14 mouse cellular contexts compared by ENCODE assay signal in genomic region chr7:30456487-30456886, GRCm38 (mm10). TPM values are rescaled to one million over a fixed set of nuclear protein-coding genes. Genes with fewer than 3 reads are reported as not detected.
DNase-seq lines count a peak whose midpoint lies in the region; ATAC-seq and TF ChIP-seq lines count a peak whose summit lies in the region.
"Had no signal": no experiment of that assay in that cellular context is flagged by ENCODE, and none has a peak within 500 bp of the region (broad histone marks: within the 10 kb centered on the region; RNA-seq: fewer than 3 reads in every experiment).

No protein-coding gene starts in this region.

- H3K36me3 ChIP-seq in forebrain, embryonic 14.5 days (ENCODE audit: control insufficient read depth, insufficient read depth, low read length): no peaks in the 10 kb centered on the region
- H3K36me3 ChIP-seq in limb, embryonic 15.5 days: no peaks in the 10 kb centered on the region
- no peaks in the 10 kb centered on the region for H3K36me3 ChIP-seq in stomach, embryonic 16.5 days (ENCODE audit: control insufficient read depth, insufficient read depth, low read length)

- no peak for DNase-seq in left cerebral cortex, adult 2 months (ENCODE audit: extremely low spot score in 1 of 2, low spot score in 2 of 2)
- no peak for DNase-seq in left cerebral cortex, postnatal 25 days (ENCODE audit: low spot score in 2 of 2)
- DNase-seq in forebrain, embryonic 14.5 days (ENCODE audit: low spot score): no peak
- DNase-seq in ovary, postnatal 10 days (ENCODE audit: low spot score): no peak
- DNase-seq: cerebellum, postnatal 14 days; kidney, adult 8-10 months; spleen, adult 18-20 months; thymus, postnatal 36 days had no signal

- H3K4me3 ChIP-seq in left cerebral cortex, adult 2 months: peak overlapping the region; percentile 45
- peak overlapping the region; percentile 15; the same call in 1 of the 2 replicates for H3K4me3 ChIP-seq in forebrain, embryonic 14.5 days (ENCODE audit: low read depth, low read length)
- no peak overlapping the region for H3K4me3 ChIP-seq in limb, embryonic 15.5 days
- H3K4me3 ChIP-seq in stomach, embryonic 16.5 days (replicated peaks; ENCODE audit: low read length): peak overlapping the region; percentile 28; the same call in 1 of the 2 replicates

- H3K9me3 ChIP-seq in forebrain, embryonic 14.5 days (replicated peaks; ENCODE audit: control insufficient read depth, low read length): no peaks in the 10 kb centered on the region
- no peaks in the 10 kb centered on the region for H3K9me3 ChIP-seq in limb, embryonic 15.5 days
- no peaks in the 10 kb centered on the region for H3K9me3 ChIP-seq in stomach, embryonic 16.5 days (replicated peaks; ENCODE audit: control insufficient read depth, low read length)

- peaks cover 5% of the 10 kb centered on the region for H3K4me1 ChIP-seq in forebrain, embryonic 14.5 days (ENCODE audit: control insufficient read depth, insufficient read depth, low read length)
- H3K4me1 ChIP-seq in limb, embryonic 15.5 days: peaks cover 23% of the 10 kb centered on the region
- H3K4me1 ChIP-seq in stomach, embryonic 16.5 days (ENCODE audit: control insufficient read depth, insufficient read depth, low read length): peaks cover 7% of the 10 kb centered on the region; the same call in 1 of the 2 replicates

- intact Hi-C loops in left cerebral cortex, adult 2 months (cut with DNase I): no loop called here
- intact Hi-C loops in left cerebral cortex, postnatal 25 days (cut with DNase I): no loop called here

- 1% methylated on average over 9 of the region's 9 CpGs for WGBS in forebrain, embryonic 14.5 days
- 2% methylated on average over 9 of the region's 9 CpGs for WGBS in limb, embryonic 15.5 days
- 1% methylated on average over 9 of the region's 9 CpGs for WGBS in stomach, embryonic 16.5 days

- H3K27ac ChIP-seq in left cerebral cortex, adult 2 months: no peak overlapping the region
- no peak overlapping the region for H3K27ac ChIP-seq in forebrain, embryonic 14.5 days (ENCODE audit: low read depth, low read length)
- no peak overlapping the region for H3K27ac ChIP-seq in limb, embryonic 15.5 days
- no peak overlapping the region for H3K27ac ChIP-seq in stomach, embryonic 16.5 days (ENCODE audit: low read length)

- peak overlapping the region; percentile 44 for H3K4me2 ChIP-seq in forebrain, embryonic 14.5 days (ENCODE audit: low read length)
- H3K4me2 ChIP-seq in limb, embryonic 15.5 days: peak overlapping the region; percentile 33; the same call in 1 of the 2 replicates
- H3K4me2 ChIP-seq in stomach, embryonic 16.5 days (ENCODE audit: low read depth, low read length): peak overlapping the region; percentile 45; the same call in 1 of the 2 replicates

- no peak overlapping the region for H3K9ac ChIP-seq in forebrain, embryonic 14.5 days (ENCODE audit: low read length)
- H3K9ac ChIP-seq in limb, embryonic 15.5 days: no peak overlapping the region
- no peak overlapping the region for H3K9ac ChIP-seq in stomach, embryonic 16.5 days (ENCODE audit: low read length)

- no peak for ATAC-seq in forebrain, embryonic 14.5 days
- no peak for ATAC-seq in limb, embryonic 15.5 days (ENCODE audit: insufficient number of reproducible peaks, low FRiP score, low TSS enrichment, low read depth)
- ATAC-seq in stomach, embryonic 16.5 days (ENCODE audit: insufficient read depth, low FRiP score): no peak
- no peak for ATAC-seq in frontal cortex, adult (ENCODE audit: low TSS enrichment)
- no peak for ATAC-seq in activated CD4-positive, CD25-positive, alpha-beta regulatory T cell, adult 4 months

- H3K27me3 ChIP-seq in forebrain, embryonic 14.5 days (replicated peaks; ENCODE audit: control insufficient read depth, insufficient read depth, low read length): peaks cover 86% of the 10 kb centered on the region
- H3K27me3 ChIP-seq in limb, embryonic 15.5 days: peaks cover 90% of the 10 kb centered on the region
- peaks cover 87% of the 10 kb centered on the region for H3K27me3 ChIP-seq in stomach, embryonic 16.5 days (ENCODE audit: control insufficient read depth, insufficient read depth, low read length)

- TF ChIP-seq CTCF in left cerebral cortex, adult 2 months (IDR thresholded peaks at IDR 0.05): no peak

RNA-seq across cellular contexts. Expression of gene Kirrel2, which starts 1.0 kb away (rescaled TPM):
- total RNA-seq in left cerebral cortex, adult 2 months (2021): 10 to 100 TPM; 11.0 to 11.9 TPM
- 10 to 100 TPM; 11.4 to 11.7 TPM for total RNA-seq in left cerebral cortex, postnatal 25 days (2021)
- polyA plus RNA-seq in forebrain, embryonic 14.5 days (2014; fragmentation: Nextera tagmentation; extraction: Ambion mirVana): 0.65 and 0.79 TPM in 2 replicates
- polyA plus RNA-seq in limb, embryonic 15.5 days (2015; fragmentation: Nextera tagmentation; extraction: Ambion mirVana): 0.04 and 0.38 TPM in 2 replicates
- polyA plus RNA-seq in stomach, embryonic 16.5 days (2015; fragmentation: Nextera tagmentation; extraction: Ambion mirVana): 1.4 and 1.9 TPM in 2 replicates
- not detected for polyA plus RNA-seq in activated CD4-positive, CD25-positive, alpha-beta regulatory T cell, adult 4 months (2017; shearing (Covaris generic))
- total RNA-seq: adrenal gland, adult 18-20 months had no signal
- polyA plus RNA-seq: lung, embryonic 16.5 days had no signal

RNA-seq across cellular contexts. Expression of gene Nphs1, which starts 1.6 kb away (rescaled TPM):
- 1 to 10 TPM in 1 of 2 experiments, under 1 TPM in 1; 0.79 to 1.1 TPM for total RNA-seq in left cerebral cortex, adult 2 months (2021)
- total RNA-seq in left cerebral cortex, postnatal 25 days (2021): 1 to 10 TPM in 1 of 2 experiments, under 1 TPM in 1; 0.78 to 1.5 TPM
- polyA plus RNA-seq in forebrain, embryonic 14.5 days (2014; fragmentation: Nextera tagmentation; extraction: Ambion mirVana): 0.10 TPM in 1 of 2 replicates, not detected in the other
- 0.07 TPM in 1 of 2 replicates, not detected in the other for polyA plus RNA-seq in limb, embryonic 15.5 days (2015; fragmentation: Nextera tagmentation; extraction: Ambion mirVana)
- polyA plus RNA-seq in stomach, embryonic 16.5 days (2015; fragmentation: Nextera tagmentation; extraction: Ambion mirVana): 3.4 and 4.2 TPM in 2 replicates
- under 1 TPM in 1 of 2 experiments, not detected in 1; 0.24 TPM for polyA plus RNA-seq in activated CD4-positive, CD25-positive, alpha-beta regulatory T cell, adult 4 months (2017; shearing (Covaris generic))
- total RNA-seq: adrenal gland, adult 18-20 months had no signal
- polyA plus RNA-seq: lung, embryonic 16.5 days had no signal

RNA-seq across cellular contexts. Expression of gene Aplp1, which starts 11.2 kb away (rescaled TPM):
- total RNA-seq in left cerebral cortex, adult 2 months (2021): 1,000 to 10,000 TPM; 1,205 to 1,260 TPM
- total RNA-seq in left cerebral cortex, postnatal 25 days (2021): 1,000 to 10,000 TPM; 1,270 to 1,289 TPM
- polyA plus RNA-seq in forebrain, embryonic 14.5 days (2014; fragmentation: Nextera tagmentation; extraction: Ambion mirVana): 467 and 579 TPM in 2 replicates
- 28.6 and 32.7 TPM in 2 replicates for polyA plus RNA-seq in limb, embryonic 15.5 days (2015; fragmentation: Nextera tagmentation; extraction: Ambion mirVana)
- 29.2 and 33.0 TPM in 2 replicates for polyA plus RNA-seq in stomach, embryonic 16.5 days (2015; fragmentation: Nextera tagmentation; extraction: Ambion mirVana)
- polyA plus RNA-seq in activated CD4-positive, CD25-positive, alpha-beta regulatory T cell, adult 4 months (2017; shearing (Covaris generic)): 1 to 10 TPM; 3.0 to 4.3 TPM

RNA-seq across cellular contexts. Expression of gene Nfkbid, which starts 35.0 kb away (rescaled TPM):
- total RNA-seq in left cerebral cortex, adult 2 months (2021): 1 to 10 TPM; 3.9 to 5.1 TPM
- total RNA-seq in left cerebral cortex, postnatal 25 days (2021): 1 to 10 TPM; 2.6 to 2.7 TPM
- polyA plus RNA-seq in forebrain, embryonic 14.5 days (2014; fragmentation: Nextera tagmentation; extraction: Ambion mirVana): 1.2 and 1.4 TPM in 2 replicates
- 1.4 and 2.1 TPM in 2 replicates for polyA plus RNA-seq in limb, embryonic 15.5 days (2015; fragmentation: Nextera tagmentation; extraction: Ambion mirVana)
- polyA plus RNA-seq in stomach, embryonic 16.5 days (2015; fragmentation: Nextera tagmentation; extraction: Ambion mirVana): 1.5 and 2.0 TPM in 2 replicates
- 10 to 100 TPM; 36.5 to 41.2 TPM for polyA plus RNA-seq in activated CD4-positive, CD25-positive, alpha-beta regulatory T cell, adult 4 months (2017; shearing (Covaris generic))

RNA-seq across cellular contexts. Expression of gene Hcst, which starts 36.8 kb away (rescaled TPM):
- total RNA-seq in left cerebral cortex, adult 2 months (2021): 1 to 10 TPM in 1 of 2 experiments, not detected in 1; 3.1 TPM
- total RNA-seq in left cerebral cortex, postnatal 25 days (2021): 1 to 10 TPM in 1 of 2 experiments, not detected in 1; 1.2 TPM
- polyA plus RNA-seq in forebrain, embryonic 14.5 days (2014; fragmentation: Nextera tagmentation; extraction: Ambion mirVana): 0.61 TPM in 1 of 2 replicates, not detected in the other
- 2.7 and 3.3 TPM in 2 replicates for polyA plus RNA-seq in limb, embryonic 15.5 days (2015; fragmentation: Nextera tagmentation; extraction: Ambion mirVana)
- polyA plus RNA-seq in stomach, embryonic 16.5 days (2015; fragmentation: Nextera tagmentation; extraction: Ambion mirVana): 1.9 and 2.0 TPM in 2 replicates
- 100 to 1,000 TPM; 433 to 632 TPM for polyA plus RNA-seq in activated CD4-positive, CD25-positive, alpha-beta regulatory T cell, adult 4 months (2017; shearing (Covaris generic))

Comparison
In these comparisons a context has a peak if more than half of its experiments do, and no peak if none do; other contexts are left out.
1. RNA of gene Aplp1, which starts 11.2 kb away (polyA plus RNA-seq): 467 to 579 TPM in forebrain, embryonic 14.5 days; 29.2 to 33.0 TPM in stomach, embryonic 16.5 days, 28.6 to 32.7 TPM in limb, embryonic 15.5 days and 3.0 to 4.3 TPM in activated CD4-positive, CD25-positive, alpha-beta regulatory T cell, adult 4 months; every median in the first group is over 10 times any median in the second.
2. Peak in every context shown above with its lines, with median percentiles within 50 percentile points of each other: H3K4me2 ChIP-seq.